Mouse (Mus musculus): ENCODE results near the gene Gm49320. TPM values are rescaled to one million over a fixed set of nuclear protein-coding genes. Genes with fewer than 3 reads are reported as not detected.

Gene Gm49320
- total RNA-seq, 1 experiment = not detected

GRCm38 (mm10) chr8:4222059-4222458 is 16.6 kb upstream of the Gm49320 start:
- TF ChIP-seq HCFC1 (IDR thresholded peaks at IDR 0.05; ENCODE audit: borderline replicate concordance, insufficient read depth, low read length) = no peak
- no peak for TF ChIP-seq MAFK (IDR thresholded peaks at IDR 0.05; ENCODE audit: insufficient read depth, low read depth, low read length)
- no peak for TF ChIP-seq ZC3H11A (IDR thresholded peaks at IDR 0.05; ENCODE audit: borderline replicate concordance, low read depth, low read length)
- no peak for TF ChIP-seq ZNF384 (IDR thresholded peaks at IDR 0.05; ENCODE audit: low read depth, low read length)
- TF ChIP-seq CHD2 (IDR thresholded peaks at IDR 0.05; ENCODE audit: low read depth, low read length) = no peak
- no peak overlapping the region for H3K4me3 ChIP-seq (ENCODE audit: insufficient read depth in 1 of 2, low read depth in 1 of 2, low read length in 2 of 2, poor library complexity in 1 of 2, severe bottlenecking in 1 of 2)
- no peak for DNase-seq (ENCODE audit: low read depth, low spot score)
- H3K36me3 ChIP-seq (ENCODE audit: control insufficient read depth, insufficient read depth, low read length, poor library complexity, severe bottlenecking) = no peaks in the 10 kb centered on the region
- no peaks in the 10 kb centered on the region for H3K9me3 ChIP-seq (ENCODE audit: control insufficient read depth, insufficient read depth, low read depth, low read length)
- no peak overlapping the region for H3K9ac ChIP-seq (ENCODE audit: insufficient read depth, low read depth, low read length, poor library complexity, severe bottlenecking)
- no peak overlapping the region for H3K27ac ChIP-seq (ENCODE audit: insufficient read depth, low read depth, low read length, poor library complexity, severe bottlenecking)
- in situ Hi-C loops (cut with MboI; ENCODE audit: low sequenced_read_pairs in 2 of 2, unreplicated experiment in 2 of 2) = no loop called here
- peaks cover 0 to 2% of the 10 kb centered on the region in 2 experiments; a peak in 1 of 4 replicates for H3K4me1 ChIP-seq (ENCODE audit: control insufficient read depth in 2 of 2, insufficient read depth in 2 of 2, low read length in 2 of 2, poor library complexity in 1 of 2)

- peak overlapping the region; percentile 51 to 53 for H3K4me3 ChIP-seq (ENCODE audit: insufficient read depth in 1 of 2, low read depth in 1 of 2, low read length in 2 of 2, poor library complexity in 1 of 2, severe bottlenecking in 1 of 2)
- no peaks in the 10 kb centered on the region for H3K36me3 ChIP-seq (ENCODE audit: control insufficient read depth, insufficient read depth, low read length, poor library complexity, severe bottlenecking)
- H3K9ac ChIP-seq (ENCODE audit: insufficient read depth, low read depth, low read length, poor library complexity, severe bottlenecking) = no peak overlapping the region; the same call in 1 of the 2 replicates
- TF ChIP-seq HCFC1 (IDR thresholded peaks at IDR 0.05; ENCODE audit: borderline replicate concordance, insufficient read depth, low read length) (no peak), MAFK (IDR thresholded peaks at IDR 0.05; ENCODE audit: insufficient read depth, low read depth, low read length) (no peak), ZNF384 (IDR thresholded peaks at IDR 0.05; ENCODE audit: low read depth, low read length) (no peak), ZC3H11A (IDR thresholded peaks at IDR 0.05; ENCODE audit: borderline replicate concordance, low read depth, low read length) (no peak), CHD2 (IDR thresholded peaks at IDR 0.05; ENCODE audit: low read depth, low read length) (no peak)
- DNase-seq (ENCODE audit: low read depth, low spot score) = no peak
- no peaks in the 10 kb centered on the region for H3K9me3 ChIP-seq (ENCODE audit: control insufficient read depth, insufficient read depth, low read depth, low read length)
- peaks cover 0 to 6% of the 10 kb centered on the region in 2 experiments; a peak in 1 of 4 replicates for H3K4me1 ChIP-seq (ENCODE audit: control insufficient read depth in 2 of 2, insufficient read depth in 2 of 2, low read length in 2 of 2, poor library complexity in 1 of 2)
- in situ Hi-C loops (cut with MboI; ENCODE audit: low sequenced_read_pairs in 2 of 2, unreplicated experiment in 2 of 2) = no loop called here
- H3K27ac ChIP-seq (ENCODE audit: insufficient read depth, low read depth, low read length, poor library complexity, severe bottlenecking) = no peak overlapping the region
These were observed 12.3 kb upstream of the Gm49320 start for GRCm38 (mm10) chr8:4226323-4226722.

DNA sequence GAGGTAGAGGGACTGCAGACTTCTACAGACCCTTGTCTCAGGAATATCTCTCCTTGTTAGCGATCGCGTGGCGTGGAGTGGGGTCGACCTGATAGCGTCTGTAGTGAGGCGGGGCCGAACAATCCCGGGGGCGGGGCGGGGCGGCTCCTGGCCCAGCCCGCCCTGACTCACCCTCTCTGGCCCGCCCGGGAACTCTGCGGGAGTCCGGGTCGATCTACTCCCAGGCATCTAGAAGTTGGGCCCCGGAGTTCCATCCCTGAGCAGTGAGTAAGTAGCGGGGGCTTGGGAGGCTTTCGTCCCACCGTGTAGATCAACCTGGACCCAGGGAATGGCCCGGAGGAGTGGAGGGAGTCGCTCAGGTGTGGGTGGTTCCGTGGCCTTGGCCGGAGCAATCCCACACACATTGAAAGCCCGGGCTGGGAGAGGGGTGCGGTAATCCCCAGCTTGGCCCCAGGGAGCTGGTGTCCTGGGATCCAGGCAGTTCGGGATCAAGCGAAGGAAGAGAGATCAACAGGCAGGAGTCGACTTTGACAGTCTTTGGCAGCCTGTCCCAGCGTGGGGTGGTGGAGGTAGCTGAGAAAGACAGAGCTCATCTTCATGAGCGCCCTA is 11.8 kb upstream of the Gm49320 start, which contains the start of gene Lrrc8e:
Gene Lrrc8e (plus strand): TSS at position 89 of the 609 bp plus-strand sequence.
- H3K4me3 ChIP-seq (ENCODE audit: insufficient read depth in 1 of 2, low read depth in 1 of 2, low read length in 2 of 2, poor library complexity in 1 of 2, severe bottlenecking in 1 of 2) = peak within 1 kb of the TSS; percentile 51 to 53
- H3K27ac ChIP-seq (ENCODE audit: insufficient read depth, low read depth, low read length, poor library complexity, severe bottlenecking) = no peak within 1 kb of the TSS
- no peaks in the 10 kb centered on the region for H3K36me3 ChIP-seq (ENCODE audit: control insufficient read depth, insufficient read depth, low read length, poor library complexity, severe bottlenecking)
- no peak for DNase-seq (ENCODE audit: low read depth, low spot score)
- TF ChIP-seq ZC3H11A (IDR thresholded peaks at IDR 0.05; ENCODE audit: borderline replicate concordance, low read depth, low read length) (no peak), CHD2 (IDR thresholded peaks at IDR 0.05; ENCODE audit: low read depth, low read length) (no peak), ZNF384 (IDR thresholded peaks at IDR 0.05; ENCODE audit: low read depth, low read length) (no peak), MAFK (IDR thresholded peaks at IDR 0.05; ENCODE audit: insufficient read depth, low read depth, low read length) (no peak)
- peaks cover 0 to 9% of the 10 kb centered on the region in 2 experiments; a peak in 1 of 4 replicates for H3K4me1 ChIP-seq (ENCODE audit: control insufficient read depth in 2 of 2, insufficient read depth in 2 of 2, low read length in 2 of 2, poor library complexity in 1 of 2)
- peak within 1 kb of the TSS; percentile 37; the same call in 1 of the 2 replicates for H3K9ac ChIP-seq (ENCODE audit: insufficient read depth, low read depth, low read length, poor library complexity, severe bottlenecking)
- no peaks in the 10 kb centered on the region for H3K9me3 ChIP-seq (ENCODE audit: control insufficient read depth, insufficient read depth, low read depth, low read length)
- in situ Hi-C loops (cut with MboI; ENCODE audit: low sequenced_read_pairs in 2 of 2, unreplicated experiment in 2 of 2) = no loop called here

GRCm38 (mm10) chr8:4227919-4228318 is 10.7 kb upstream of the Gm49320 start:
- Histone ChIP-seq H3K9ac (ENCODE audit: insufficient read depth, low read depth, low read length, poor library complexity, severe bottlenecking) (no peak overlapping the region), H3K4me3 (ENCODE audit: insufficient read depth in 1 of 2, low read depth in 1 of 2, low read length in 2 of 2, poor library complexity in 1 of 2, severe bottlenecking in 1 of 2) (no peak overlapping the region), H3K36me3 (ENCODE audit: control insufficient read depth, insufficient read depth, low read length, poor library complexity, severe bottlenecking) (no peaks in the 10 kb centered on the region), H3K27ac (ENCODE audit: insufficient read depth, low read depth, low read length, poor library complexity, severe bottlenecking) (no peak overlapping the region), H3K9me3 (ENCODE audit: control insufficient read depth, insufficient read depth, low read depth, low read length) (no peaks in the 10 kb centered on the region), H3K4me1 (ENCODE audit: control insufficient read depth in 2 of 2, insufficient read depth in 2 of 2, low read length in 2 of 2, poor library complexity in 1 of 2) (peaks cover 0 to 9% of the 10 kb centered on the region in 2 experiments; a peak in 1 of 4 replicates)
- DNase-seq (ENCODE audit: low read depth, low spot score) = no peak
- in situ Hi-C loops (cut with MboI; ENCODE audit: low sequenced_read_pairs in 2 of 2, unreplicated experiment in 2 of 2) = no loop called here
- no peak for TF ChIP-seq ZNF384 (IDR thresholded peaks at IDR 0.05; ENCODE audit: low read depth, low read length)
- no peak for TF ChIP-seq CHD2 (IDR thresholded peaks at IDR 0.05; ENCODE audit: low read depth, low read length)
- TF ChIP-seq ZC3H11A (IDR thresholded peaks at IDR 0.05; ENCODE audit: borderline replicate concordance, low read depth, low read length) = no peak
- no peak for TF ChIP-seq HCFC1 (IDR thresholded peaks at IDR 0.05; ENCODE audit: borderline replicate concordance, insufficient read depth, low read length)
- TF ChIP-seq MAFK (IDR thresholded peaks at IDR 0.05; ENCODE audit: insufficient read depth, low read depth, low read length) = no peak
